Mouse (Mus musculus) megakaryocyte, adult 5-6 weeks (primary cell): ENCODE measurements around the gene Gm4981. TPM values are rescaled to one million over a fixed set of nuclear protein-coding genes. Genes with fewer than 3 reads are reported as not detected.
"Not testable (repeated sequence)": the region's sequence is repeated elsewhere in the genome, so short reads cannot be mapped to it uniquely, and the experiment has no call there.

Source experiments
- ATAC-seq: 2 replicates; pipeline ENCODE4 v1.8.0; 2016; ENCODE audit warnings: mild to moderate bottlenecking, inconsistent platforms; ENCODE audit not compliant: poor library complexity, severe bottlenecking
- total RNA-seq, 2 experiments: library from RNA; stranded (forward) in 1 of 2; stranded (reverse) in 1 of 2; fragments of 153-499, 151-499 nt in 1 of 2; fragments of 221-1000, 200-1000 nt in 1 of 2; gene quantifications; 2 replicates each; pipeline versions ENCODE4 v1.2.3 to v1.2.4; 2015 to 2017

The Gm4981 gene
- total RNA-seq, 2 experiments from 2014 or later = not detected

- ATAC-seq = not testable (repeated sequence)
These were observed 12.3 kb downstream of the Gm4981 start for GRCm38 (mm10) chr10:58223972-58224805.

- ATAC-seq = not testable (repeated sequence)
These were observed 13.3 kb downstream of the Gm4981 start for GRCm38 (mm10) chr10:58223161-58223560.

GRCm38 (mm10) chr10:58221571-58221970 lies 14.9 kb downstream of the Gm4981 start:
- not testable (repeated sequence) for ATAC-seq

GRCm38 (mm10) chr10:58220726-58221125 lies 15.8 kb downstream of the Gm4981 start:
- no peak for ATAC-seq

- no peak for ATAC-seq
These were observed 19.1 kb downstream of the Gm4981 start for GRCm38 (mm10) chr10:58217366-58217765.

- ATAC-seq = no peak
These were observed 21.1 kb downstream of the Gm4981 start for GRCm38 (mm10) chr10:58215353-58215752.

GRCm38 (mm10) chr10:58214934-58215333 lies 21.6 kb downstream of the Gm4981 start:
- ATAC-seq = no peak

GRCm38 (mm10) chr10:58214497-58214896 lies 22.0 kb downstream of the Gm4981 start:
- ATAC-seq = no peak

- ATAC-seq = no peak
These were observed 24.3 kb downstream of the Gm4981 start for GRCm38 (mm10) chr10:58212230-58212629.

GRCm38 (mm10) chr10:58211213-58211612 lies 25.3 kb downstream of the Gm4981 start:
- ATAC-seq = no peak

GRCm38 (mm10) chr10:58210514-58210913 lies 26.0 kb downstream of the Gm4981 start:
- no peak for ATAC-seq

GRCm38 (mm10) chr10:58209710-58210467 lies 26.6 kb downstream of the Gm4981 start:
- no peak for ATAC-seq

GRCm38 (mm10) chr10:58206639-58207404 lies 29.7 kb downstream of the Gm4981 start:
- no peak for ATAC-seq

GRCm38 (mm10) chr10:58205986-58206385 lies 30.5 kb downstream of the Gm4981 start:
- ATAC-seq = no peak

Other genes with a start within 250 kb of the Gm4981 start
- not detected in 2 replicates for gene AW822073, start 11.8 kb downstream of the Gm4981 start, total RNA-seq (2015)
- gene AW822073, start 11.8 kb downstream of the Gm4981 start, total RNA-seq (2017) = not detected in 2 replicates
- gene Duxf3, start 4.0 kb downstream of the Gm4981 start, total RNA-seq (2015) = not detected in 2 replicates
- gene Duxf3, start 4.0 kb downstream of the Gm4981 start, total RNA-seq (2017) = not detected in 2 replicates
- 41.5 and 56.3 TPM in 2 replicates for gene Gcc2, start 18.8 kb upstream of the Gm4981 start, total RNA-seq (2015)
- gene Gcc2, start 18.8 kb upstream of the Gm4981 start, total RNA-seq (2017) = 32.6 and 32.8 TPM in 2 replicates
- gene Lims1, start 86.8 kb upstream of the Gm4981 start, total RNA-seq (2015) = 239 and 260 TPM in 2 replicates
- 171 and 182 TPM in 2 replicates for gene Lims1, start 86.8 kb upstream of the Gm4981 start, total RNA-seq (2017)
- gene Ranbp2, start 210.2 kb upstream of the Gm4981 start, total RNA-seq (2015) = 67.2 and 73.3 TPM in 2 replicates
- gene Ranbp2, start 210.2 kb upstream of the Gm4981 start, total RNA-seq (2017) = 94.2 and 106 TPM in 2 replicates